Mouse (Mus musculus) bone marrow macrophage, adult 2 months (primary cell): ENCODE data around the gene Tenm4. TPM values are rescaled to one million over a fixed set of nuclear protein-coding genes. Genes with fewer than 3 reads are reported as not detected.

ENCODE experiments used
- H3K27ac ChIP-seq: 2 replicates; pipeline ENCODE4 v1.5.1; 2012; ENCODE audit warnings: low read depth, low read length; ENCODE audit not compliant: insufficient read depth
- H3K4me1 ChIP-seq: 2 replicates; pipeline ENCODE4 v1.6.1; 2012; ENCODE audit warnings: low read length; ENCODE audit not compliant: control insufficient read depth, insufficient read depth
- H3K4me3 ChIP-seq: 2 replicates; pipeline ENCODE4 v1.5.1; 2012; ENCODE audit warnings: mild to moderate bottlenecking, low read length, moderate library complexity; ENCODE audit not compliant: insufficient read depth
- CTCF ChIP-seq: IDR thresholded peaks from 2 replicates; pipeline ENCODE4 v1.5.1; 2012; ENCODE audit warnings: low read depth, mild to moderate bottlenecking, low read length, moderate library complexity
- POLR2A ChIP-seq: IDR thresholded peaks from 2 replicates; pipeline ENCODE4 v1.6.1; 2012; ENCODE audit warnings: mild to moderate bottlenecking, low read depth, low read length, borderline replicate concordance
- polyA plus RNA-seq: library from polyadenylated mRNA; stranded (reverse); fragments of >200 nt; gene quantifications from 2 replicates; pipeline ENCODE4 v1.2.4, GENCODE M21; 2012; ENCODE audit not compliant: missing spikeins, insufficient read depth, insufficient read length

Tenm4 gene
- polyA plus RNA-seq, 1 experiment = not detected

- Histone ChIP-seq H3K4me1 (no peaks in the 10 kb centered on the region), H3K4me3 (no peak overlapping the region), H3K27ac (no peak overlapping the region)
- TF ChIP-seq POLR2A = no peak
These were observed 596.0 kb downstream of the Tenm4 start for GRCm38 (mm10) chr7:96767090-96767489.

- Histone ChIP-seq H3K27ac (no peak overlapping the region), H3K4me3 (no peak overlapping the region), H3K4me1 (no peaks in the 10 kb centered on the region)
- TF ChIP-seq CTCF = no peak
- no peak for TF ChIP-seq POLR2A
These were observed 597.7 kb downstream of the Tenm4 start for GRCm38 (mm10) chr7:96768718-96769117.

- TF ChIP-seq CTCF = no peak
- no peak for TF ChIP-seq POLR2A
- H3K4me1 ChIP-seq = no peaks in the 10 kb centered on the region
- H3K27ac ChIP-seq = no peak overlapping the region
- H3K4me3 ChIP-seq = no peak overlapping the region
These were observed 598.7 kb downstream of the Tenm4 start for GRCm38 (mm10) chr7:96769784-96770183.

GRCm38 (mm10) chr7:96772966-96773365, 601.9 kb downstream of the Tenm4 start:
- TF ChIP-seq CTCF (no peak), POLR2A (no peak)
- H3K27ac ChIP-seq = no peak overlapping the region
- H3K4me1 ChIP-seq = no peaks in the 10 kb centered on the region
- H3K4me3 ChIP-seq = no peak overlapping the region

- Histone ChIP-seq H3K4me3 (no peak overlapping the region), H3K4me1 (no peaks in the 10 kb centered on the region), H3K27ac (no peak overlapping the region)
- TF ChIP-seq POLR2A (no peak), CTCF (no peak)
These were observed 602.7 kb downstream of the Tenm4 start for GRCm38 (mm10) chr7:96773585-96774225.

GRCm38 (mm10) chr7:96775080-96775486, 604.0 kb downstream of the Tenm4 start:
- Histone ChIP-seq H3K27ac (no peak overlapping the region), H3K4me3 (no peak overlapping the region)

GRCm38 (mm10) chr7:96777938-96778600, 607.0 kb downstream of the Tenm4 start:
- Histone ChIP-seq H3K27ac (no peak overlapping the region), H3K4me3 (no peak overlapping the region), H3K4me1 (no peaks in the 10 kb centered on the region)
- TF ChIP-seq POLR2A = no peak
- no peak for TF ChIP-seq CTCF

More at GRCm38 (mm10) chr7:96775080-96775486, 604.0 kb downstream of the Tenm4 start:
- H3K4me1 ChIP-seq = no peaks in the 10 kb centered on the region
- TF ChIP-seq POLR2A = no peak
- no peak for TF ChIP-seq CTCF

GRCm38 (mm10) chr7:96778601-96778969, 607.5 kb downstream of the Tenm4 start:
- TF ChIP-seq POLR2A = no peak
- 0 out of 2 replicates have a peak, but pooled peaks have one; percentile 15 for TF ChIP-seq CTCF
- no peak overlapping the region for H3K4me3 ChIP-seq
- no peak overlapping the region for H3K27ac ChIP-seq
- no peaks in the 10 kb centered on the region for H3K4me1 ChIP-seq

GRCm38 (mm10) chr7:96780556-96780955, 609.5 kb downstream of the Tenm4 start:
- Histone ChIP-seq H3K27ac (no peak overlapping the region), H3K4me1 (no peaks in the 10 kb centered on the region), H3K4me3 (no peak overlapping the region)
- no peak for TF ChIP-seq CTCF
- TF ChIP-seq POLR2A = no peak

GRCm38 (mm10) chr7:96781068-96781467, 610.0 kb downstream of the Tenm4 start:
- TF ChIP-seq POLR2A = no peak
- TF ChIP-seq CTCF = no peak
- H3K4me1 ChIP-seq = no peaks in the 10 kb centered on the region
- no peak overlapping the region for H3K4me3 ChIP-seq
- H3K27ac ChIP-seq = no peak overlapping the region

GRCm38 (mm10) chr7:96782686-96783085, 611.6 kb downstream of the Tenm4 start:
- TF ChIP-seq CTCF (no peak), POLR2A (no peak)
- no peak overlapping the region for H3K4me3 ChIP-seq
- no peaks in the 10 kb centered on the region for H3K4me1 ChIP-seq
- H3K27ac ChIP-seq = no peak overlapping the region
